Mouse (Mus musculus) ES-E14 (cell line): Measurements from ENCODE around the gene Cspg4. TPM values are rescaled to one million over a fixed set of nuclear protein-coding genes. Genes with fewer than 3 reads are reported as not detected.

Experiments
- DNase-seq: peaks from one replicate; pipeline ENCODE4 v3.0.0-alpha.2; 2013; ENCODE audit warnings: low read depth, low spot score
- H3K27ac ChIP-seq: 2 replicates; pipeline ENCODE4 v1.5.1; 2012; ENCODE audit warnings: low read depth, mild to moderate bottlenecking, low read length, moderate library complexity, mixed read lengths; ENCODE audit not compliant: poor library complexity, insufficient read depth, severe bottlenecking
- H3K36me3 ChIP-seq: 2 replicates; pipeline ENCODE4 v1.6.1; 2012; ENCODE audit warnings: mild to moderate bottlenecking, low read length, moderate library complexity, mixed read lengths; ENCODE audit not compliant: control insufficient read depth, poor library complexity, insufficient read depth, severe bottlenecking
- H3K4me1 ChIP-seq, 2 experiments: fragments of 150-350 bp in 1 of 2; sonication (generic) in 1 of 2; 2 replicates each; pipeline ENCODE4 v1.6.1; 2012; ENCODE audit warnings: low read length in 2 of 2, mild to moderate bottlenecking in 1 of 2, mixed read lengths in 1 of 2; ENCODE audit not compliant: control insufficient read depth in 2 of 2, insufficient read depth in 2 of 2, poor library complexity in 1 of 2
- H3K4me3 ChIP-seq, 2 experiments: fragments of 150-350 bp in 1 of 2; sonication (generic) in 1 of 2; 2 replicates each; pipeline ENCODE4 v1.5.1; 2012; ENCODE audit warnings: low read length in 2 of 2, low read depth in 1 of 2, mild to moderate bottlenecking in 1 of 2, mixed read lengths in 1 of 2; ENCODE audit not compliant: insufficient read depth in 1 of 2, poor library complexity in 1 of 2, severe bottlenecking in 1 of 2
- H3K9ac ChIP-seq: 2 replicates; pipeline ENCODE4 v1.6.1; 2012; ENCODE audit warnings: low read depth, mild to moderate bottlenecking, low read length, mixed read lengths; ENCODE audit not compliant: poor library complexity, insufficient read depth, severe bottlenecking
- H3K9me3 ChIP-seq: fragments of 150-350 bp; sonication (generic); 2 replicates; pipeline ENCODE4 v1.6.1; 2012; ENCODE audit warnings: low read depth, mild to moderate bottlenecking, low read length; ENCODE audit not compliant: control insufficient read depth, insufficient read depth
- CHD2 ChIP-seq: IDR thresholded peaks from 2 replicates; pipeline ENCODE4 v1.6.1; 2014; ENCODE audit warnings: mild to moderate bottlenecking, low read depth, low read length, inconsistent platforms
- HCFC1 ChIP-seq: IDR thresholded peaks from 2 replicates; pipeline ENCODE4 v1.6.1; 2012; ENCODE audit warnings: low read length, inconsistent platforms, borderline replicate concordance; ENCODE audit not compliant: insufficient read depth
- MAFK ChIP-seq: IDR thresholded peaks from 2 replicates; pipeline ENCODE4 v1.6.1; 2014; ENCODE audit warnings: mild to moderate bottlenecking, low read depth, low read length, inconsistent platforms; ENCODE audit not compliant: insufficient read depth
- ZC3H11A ChIP-seq: IDR thresholded peaks from 2 replicates; pipeline ENCODE4 v1.6.1; 2012; ENCODE audit warnings: low read depth, mild to moderate bottlenecking, inconsistent platforms, low read length, borderline replicate concordance
- ZNF384 ChIP-seq: IDR thresholded peaks from 2 replicates; pipeline ENCODE4 v1.6.1; 2012; ENCODE audit warnings: low read depth, low read length, inconsistent platforms
- in situ Hi-C, 2 experiments: fragments of 600-800 bp; cut with MboI; formaldehyde crosslinking; loops; one replicate each; pipeline ENCODE4 v1.15.1; 2025; ENCODE audit warnings: low sequenced_read_pairs in 2 of 2, inconsistent platforms in 1 of 2; ENCODE audit not compliant: unreplicated experiment in 2 of 2
- total RNA-seq: library from RNA; depleted of rRNA; stranded (reverse); fragments of 300-350 nt; gene quantifications from 2 replicates; pipeline ENCODE4 v1.2.3, GENCODE M21; 2012

Gene Cspg4
- total RNA-seq, 1 experiment: 1.3 TPM

- Histone ChIP-seq H3K4me1 (peaks cover 1 to 26% of the 10 kb centered on the region in 2 experiments; a peak in 2 of 4 replicates), H3K9me3 (no peaks in the 10 kb centered on the region), H3K9ac (no peak overlapping the region), H3K27ac (no peak overlapping the region), H3K4me3 (no peak overlapping the region), H3K36me3 (no peaks in the 10 kb centered on the region)
- in situ Hi-C loops: no loop called here
- DNase-seq: no peak
- no peak for TF ChIP-seq ZC3H11A
Observed at GRCm38 (mm10) chr9:56911017-56911416, 46.2 kb downstream of the Cspg4 start.

- DNase-seq: no peak
- Histone ChIP-seq H3K4me3 (no peak overlapping the region), H3K9me3 (no peaks in the 10 kb centered on the region), H3K4me1 (peaks cover 4 to 32% of the 10 kb centered on the region in 2 experiments; a peak in 2 of 4 replicates), H3K36me3 (no peaks in the 10 kb centered on the region), H3K9ac (no peak overlapping the region), H3K27ac (no peak overlapping the region)
- in situ Hi-C loops: no loop called here
- TF ChIP-seq ZC3H11A: no peak
- no peak for TF ChIP-seq HCFC1
Observed at GRCm38 (mm10) chr9:56913991-56914390, 49.2 kb downstream of the Cspg4 start.

DNA sequence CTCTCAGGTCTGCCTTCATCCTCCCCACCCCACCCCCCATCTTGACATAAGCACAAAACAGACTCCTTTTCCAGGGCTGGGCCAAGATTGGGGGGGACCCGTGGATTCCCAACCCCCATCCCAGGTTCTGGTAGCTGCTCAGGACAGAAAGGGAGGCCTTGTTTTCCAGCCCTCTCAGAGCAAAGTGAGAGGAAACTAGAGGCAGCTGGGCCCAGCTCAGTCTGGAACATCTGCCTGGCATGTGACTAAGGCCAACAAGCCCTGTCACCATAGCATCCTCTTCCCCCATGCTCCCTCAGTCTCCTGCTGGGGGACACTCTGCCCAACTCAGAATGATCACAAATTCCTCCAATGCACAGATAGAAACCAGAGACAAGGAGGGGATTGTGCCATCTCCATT is 50.3 kb downstream of the Cspg4 start:
- no peak for DNase-seq
- H3K36me3 ChIP-seq: no peaks in the 10 kb centered on the region
- H3K9me3 ChIP-seq: no peaks in the 10 kb centered on the region
- peaks cover 3 to 27% of the 10 kb centered on the region in 2 experiments; a peak in 2 of 4 replicates for H3K4me1 ChIP-seq
- in situ Hi-C loops: no loop called here
- no peak overlapping the region for H3K27ac ChIP-seq
- TF ChIP-seq ZNF384 (no peak), HCFC1 (no peak), CHD2 (no peak), ZC3H11A (no peak), MAFK (no peak)
- no peak overlapping the region for H3K9ac ChIP-seq
- no peak overlapping the region for H3K4me3 ChIP-seq

DNA sequence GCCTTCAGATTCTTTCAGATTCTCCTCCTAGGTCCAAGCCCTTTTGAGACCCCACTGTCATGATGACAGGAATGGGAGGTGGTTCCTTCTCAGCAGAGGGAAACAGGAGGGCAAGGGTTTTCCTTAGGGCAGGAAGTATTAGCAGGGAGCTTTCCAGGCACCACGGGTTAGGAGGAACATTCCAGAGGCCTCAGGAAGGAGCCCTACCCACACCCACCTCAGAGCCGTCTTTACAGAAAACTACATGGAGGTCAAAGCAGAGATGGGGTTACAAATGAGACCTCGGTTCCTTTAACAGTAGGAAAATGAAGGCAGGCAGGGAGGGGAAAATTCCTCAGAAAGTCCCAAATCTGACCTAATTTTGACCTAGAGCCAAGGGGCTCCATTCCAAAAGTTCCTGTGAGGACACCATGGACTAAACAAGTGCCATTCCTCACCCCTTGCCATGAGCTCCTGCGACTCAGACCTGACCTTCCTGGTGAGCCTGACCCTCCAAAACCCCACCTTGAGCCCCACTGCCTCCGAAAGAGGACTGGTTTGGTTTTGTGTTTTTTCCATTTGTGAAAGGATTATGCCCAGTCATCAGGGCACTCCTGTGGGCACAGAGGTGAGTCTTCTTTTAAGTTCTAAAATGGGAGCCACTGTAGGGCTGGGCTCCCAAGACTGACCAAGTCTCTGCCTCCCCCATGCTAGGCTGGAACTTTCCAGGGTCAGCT is 51.0 kb downstream of the Cspg4 start:
- in situ Hi-C loops: no loop called here
- Histone ChIP-seq H3K4me1 (peaks cover 3 to 22% of the 10 kb centered on the region in 2 experiments; a peak in 1 of 4 replicates), H3K9ac (no peak overlapping the region), H3K27ac (no peak overlapping the region), H3K36me3 (no peaks in the 10 kb centered on the region), H3K9me3 (no peaks in the 10 kb centered on the region), H3K4me3 (no peak overlapping the region)
- DNase-seq: no peak
- no peak for TF ChIP-seq MAFK
- no peak for TF ChIP-seq HCFC1
- TF ChIP-seq CHD2: no peak
- TF ChIP-seq ZC3H11A: no peak
- no peak for TF ChIP-seq ZNF384

GRCm38 (mm10) chr9:56917131-56917530 is 52.3 kb downstream of the Cspg4 start:
- in situ Hi-C loops: no loop called here

More at GRCm38 (mm10) chr9:56917131-56917530, 52.3 kb downstream of the Cspg4 start:
- Histone ChIP-seq H3K4me1 (peaks cover 3 to 20% of the 10 kb centered on the region in 2 experiments; a peak in 1 of 4 replicates), H3K9ac (no peak overlapping the region), H3K9me3 (no peaks in the 10 kb centered on the region), H3K36me3 (no peaks in the 10 kb centered on the region), H3K4me3 (no peak overlapping the region), H3K27ac (no peak overlapping the region)
- TF ChIP-seq ZNF384 (no peak), HCFC1 (no peak), MAFK (no peak), ZC3H11A (no peak), CHD2 (no peak)
- no peak for DNase-seq
